8 mouse cellular contexts compared by ENCODE assay signal in genomic region chr11:106255685-106256451, GRCm38 (mm10). TPM values are rescaled to one million over a fixed set of nuclear protein-coding genes. Genes with fewer than 3 reads are reported as not detected.
A peak's percentile ranks its signal among the peaks of the same experiment; 100 is the strongest.
DNase-seq lines count a peak whose midpoint lies in the region; ATAC-seq lines count a peak whose summit lies in the region.

TSS of gene Ftsj3 (minus strand) at chr11:106256079.
TSS of gene Psmc5 (plus strand) at chr11:106256154.

- peak within 1 kb of the TSS; percentile 81 for H3K4me3 ChIP-seq in intestine, embryonic 14.5 days (ENCODE audit: low read depth, low read length)

- intact Hi-C loops in left cerebral cortex, postnatal 14 days (cut with DNase I): loop anchor here (2.0 to 10.0 kb wide), 3 partner anchors 39 to 529 kb away; partner anchors contain the start of genes Ccdc47, Cep95, Ddx42 and Ddx5

- under 1% methylated on average over 42 of the region's 42 CpGs for WGBS in intestine, embryonic 14.5 days

- H3K9me3 ChIP-seq in intestine, embryonic 14.5 days (ENCODE audit: control insufficient read depth, low read length): no peaks in the 10 kb centered on the region

- no peaks in the 10 kb centered on the region for H3K27me3 ChIP-seq in intestine, embryonic 14.5 days (replicated peaks; ENCODE audit: control insufficient read depth, insufficient read depth, low read length)

- peak within 1 kb of the TSS; percentile 82 for H3K9ac ChIP-seq in intestine, embryonic 14.5 days (ENCODE audit: low read length)

- ATAC-seq in intestine, embryonic 14.5 days (replicated peaks; ENCODE audit: low FRiP score, low TSS enrichment, low read depth): peak; percentile 96

- peaks cover 50% of the 10 kb centered on the region for H3K36me3 ChIP-seq in intestine, embryonic 14.5 days (ENCODE audit: control insufficient read depth, insufficient read depth, low read length)

- peak within 1 kb of the TSS; percentile 73 for H3K27ac ChIP-seq in intestine, embryonic 14.5 days (ENCODE audit: low read depth)

- H3K4me2 ChIP-seq in intestine, embryonic 14.5 days (ENCODE audit: low read length): peak within 1 kb of the TSS; percentile 93

- peak; percentile 98 to 100 for DNase-seq in adrenal gland, adult (ENCODE audit: inconsistent age in 2 of 2, low spot score in 1 of 2)
- DNase-seq in embryo, embryonic 10.5 days (ENCODE audit: low spot score): peak; percentile 98
- peak; percentile 93 for DNase-seq in gastrocnemius, postnatal 25 days
- DNase-seq in intestine, embryonic 14.5 days (ENCODE audit: low spot score): peak; percentile 98
- DNase-seq in left cerebral cortex, postnatal 14 days (ENCODE audit: low spot score in 2 of 2): peak; percentile 98
- DNase-seq in mesoderm, embryonic 11.5 days (ENCODE audit: low read depth, low spot score): peak; percentile 95
- peak; percentile 96 to 97 for DNase-seq in right cerebral cortex, postnatal 36 days (ENCODE audit: low spot score in 2 of 2)
- DNase-seq in yolk sac, embryonic 10.5 days (ENCODE audit: low spot score): peak; percentile 96

- peaks cover 18% of the 10 kb centered on the region for H3K4me1 ChIP-seq in intestine, embryonic 14.5 days (replicated peaks; ENCODE audit: control insufficient read depth, insufficient read depth, low read length)

RNA-seq across cellular contexts. Expression of gene Ftsj3, which starts in this region (rescaled TPM):
- total RNA-seq in gastrocnemius, postnatal 25 days (2021): 10 to 100 TPM; 19.4 to 21.9 TPM
- polyA plus RNA-seq in intestine, embryonic 14.5 days (2014; fragmentation: Nextera tagmentation; extraction: Ambion mirVana): 65.1 and 69.9 TPM in 2 replicates
- 10 to 100 TPM; 28.9 to 30.7 TPM for total RNA-seq in left cerebral cortex, postnatal 14 days (2021)

RNA-seq across cellular contexts. Expression of gene Psmc5, which starts in this region (rescaled TPM):
- total RNA-seq in gastrocnemius, postnatal 25 days (2021): 100 to 1,000 TPM; 126 to 130 TPM
- 248 and 256 TPM in 2 replicates for polyA plus RNA-seq in intestine, embryonic 14.5 days (2014; fragmentation: Nextera tagmentation; extraction: Ambion mirVana)
- total RNA-seq in left cerebral cortex, postnatal 14 days (2021): 100 to 1,000 TPM; 145 TPM

Comparison
In these comparisons a context has a peak if more than half of its experiments do, and no peak if none do; other contexts are left out.
1. Peak in every context shown above with its lines: DNase-seq, ATAC-seq, H3K4me3 ChIP-seq and H3K27ac ChIP-seq.